Mouse (Mus musculus) gastrocnemius, postnatal 25 days (tissue): ENCODE data around the gene Foxk2. TPM values are rescaled to one million over a fixed set of nuclear protein-coding genes. Genes with fewer than 3 reads are reported as not detected.
"Not testable (repeated sequence)": the region's sequence is repeated elsewhere in the genome, so short reads cannot be mapped to it uniquely, and the experiment has no call there.

Source experiments
- DNase-seq: peaks from one replicate; pipeline ENCODE4 v3.0.0; 2022
- total RNA-seq, 2 experiments: library from RNA; stranded (reverse); gene quantifications; 1 replicate in 1 of 2; 2 replicates in 1 of 2; pipeline ENCODE4 v1.2.3; 2021

The Foxk2 gene
- total RNA-seq, 2 experiments from 2014 or later = 20.1 to 27.1 TPM

GRCm38 (mm10) chr11:121278011-121278410 lies 18.2 kb downstream of the Foxk2 start:
- DNase-seq = no peak

- DNase-seq = no peak
Observed at GRCm38 (mm10) chr11:121282911-121283310, 23.1 kb downstream of the Foxk2 start.

GRCm38 (mm10) chr11:121289859-121290258 lies 30.1 kb downstream of the Foxk2 start:
- no peak for DNase-seq

GRCm38 (mm10) chr11:121294771-121295170 lies 35.0 kb downstream of the Foxk2 start:
- no peak for DNase-seq

- DNase-seq = no peak
Observed at GRCm38 (mm10) chr11:121298493-121298892, 38.7 kb downstream of the Foxk2 start.

GRCm38 (mm10) chr11:121300265-121300664 lies 40.5 kb downstream of the Foxk2 start:
- no peak for DNase-seq

GRCm38 (mm10) chr11:121305371-121305770 lies 45.6 kb downstream of the Foxk2 start:
- no peak for DNase-seq

GRCm38 (mm10) chr11:121306608-121307007 lies 46.8 kb downstream of the Foxk2 start:
- no peak for DNase-seq

GRCm38 (mm10) chr11:121307712-121308111 lies 47.9 kb downstream of the Foxk2 start:
- not testable (repeated sequence) for DNase-seq

GRCm38 (mm10) chr11:121326034-121326433 lies 66.2 kb downstream of the Foxk2 start:
- DNase-seq = no peak

- DNase-seq = no peak
Observed at GRCm38 (mm10) chr11:121326681-121327080, 66.9 kb downstream of the Foxk2 start.

GRCm38 (mm10) chr11:121328206-121328605 lies 68.4 kb downstream of the Foxk2 start:
- no peak for DNase-seq

GRCm38 (mm10) chr11:121328619-121329018 lies 68.8 kb downstream of the Foxk2 start:
- DNase-seq = no peak

- no peak for DNase-seq
Observed at GRCm38 (mm10) chr11:121331641-121332040, 71.9 kb downstream of the Foxk2 start.

- no peak for DNase-seq
Observed at GRCm38 (mm10) chr11:121339647-121340046, 79.9 kb downstream of the Foxk2 start.

- DNase-seq = no peak
Observed at GRCm38 (mm10) chr11:121340287-121340686, 80.5 kb downstream of the Foxk2 start.

GRCm38 (mm10) chr11:121342423-121342822 lies 82.6 kb downstream of the Foxk2 start:
- not testable (repeated sequence) for DNase-seq

- DNase-seq = peak; percentile 49
Observed at GRCm38 (mm10) chr11:121347036-121347435, 87.2 kb downstream of the Foxk2 start.

GRCm38 (mm10) chr11:121348166-121348565 lies 88.4 kb downstream of the Foxk2 start:
- DNase-seq = no peak

- DNase-seq = not testable (repeated sequence)
Observed at GRCm38 (mm10) chr11:121348727-121349126, 88.9 kb downstream of the Foxk2 start.

GRCm38 (mm10) chr11:121353326-121354090 lies 93.7 kb downstream of the Foxk2 start:
- DNase-seq = peak; percentile 13

- DNase-seq = peak; percentile 96
Observed at GRCm38 (mm10) chr11:121354091-121354707, 94.4 kb downstream of the Foxk2 start, which contains the start of gene Wdr45b. Gene Wdr45b, minus strand, starts transcription at chr11:121354445.
